Mouse (Mus musculus): ENCODE data around the gene Ramp1.

Gene Ramp1

GRCm38 (mm10) chr1:91201122-91201521, 21.5 kb downstream of the Ramp1 start:
- DNase-seq = no peak

GRCm38 (mm10) chr1:91204221-91204765, 24.7 kb downstream of the Ramp1 start:
- no peak for DNase-seq

- no peak for DNase-seq
Measured at GRCm38 (mm10) chr1:91205651-91206050, 26.0 kb downstream of the Ramp1 start.

- DNase-seq = no peak
Measured at GRCm38 (mm10) chr1:91206336-91206735, 26.7 kb downstream of the Ramp1 start.

- no peak for DNase-seq
Measured at GRCm38 (mm10) chr1:91206873-91207272, 27.3 kb downstream of the Ramp1 start.

- no peak for DNase-seq
Measured at GRCm38 (mm10) chr1:91207334-91208074, 27.9 kb downstream of the Ramp1 start.

GRCm38 (mm10) chr1:91209343-91209742, 29.7 kb downstream of the Ramp1 start:
- no peak for DNase-seq

GRCm38 (mm10) chr1:91209785-91210184, 30.2 kb downstream of the Ramp1 start:
- no peak for DNase-seq

- peak; percentile 84 for DNase-seq
Measured at GRCm38 (mm10) chr1:91211099-91211498, 31.5 kb downstream of the Ramp1 start.

GRCm38 (mm10) chr1:91211591-91212008, 32.0 kb downstream of the Ramp1 start:
- no peak for DNase-seq

- no peak for DNase-seq
Measured at GRCm38 (mm10) chr1:91215264-91215663, 35.6 kb downstream of the Ramp1 start.

- DNase-seq = no peak
Measured at GRCm38 (mm10) chr1:91215981-91216380, 36.4 kb downstream of the Ramp1 start.

- DNase-seq = no peak
Measured at GRCm38 (mm10) chr1:91216504-91217267, 37.1 kb downstream of the Ramp1 start.

- DNase-seq = no peak
Measured at GRCm38 (mm10) chr1:91219641-91220321, 40.2 kb downstream of the Ramp1 start.

- DNase-seq = no peak
Measured at GRCm38 (mm10) chr1:91220322-91220672, 40.7 kb downstream of the Ramp1 start.

- DNase-seq = no peak
Measured at GRCm38 (mm10) chr1:91226562-91226961, 46.9 kb downstream of the Ramp1 start.

- DNase-seq = no peak
Measured at GRCm38 (mm10) chr1:91227381-91228054, 47.9 kb downstream of the Ramp1 start.

GRCm38 (mm10) chr1:91231142-91231541, 51.5 kb downstream of the Ramp1 start:
- no peak for DNase-seq

- DNase-seq = no peak
Measured at GRCm38 (mm10) chr1:91231896-91232295, 52.3 kb downstream of the Ramp1 start.

- DNase-seq = no peak
Measured at GRCm38 (mm10) chr1:91235395-91235794, 55.8 kb downstream of the Ramp1 start.

GRCm38 (mm10) chr1:91237676-91238075, 58.1 kb downstream of the Ramp1 start:
- DNase-seq = no peak

- peak; percentile 83 for DNase-seq
Measured at GRCm38 (mm10) chr1:91239112-91239511, 59.5 kb downstream of the Ramp1 start.

- no peak for DNase-seq
Measured at GRCm38 (mm10) chr1:91239800-91240199, 60.2 kb downstream of the Ramp1 start.
